Mouse (Mus musculus): Measurements from ENCODE around the gene Platr17. TPM values are rescaled to one million over a fixed set of nuclear protein-coding genes. Genes with fewer than 3 reads are reported as not detected.
A peak's percentile ranks its signal among the peaks of the same experiment; 100 is the strongest.

Platr17 gene
- total and polyA plus RNA-seq, 3 experiments, result not detected

GRCm38 (mm10) chr17:33908331-33909076 lies 3.6 kb downstream of the Platr17 start (continued):
- TF ChIP-seq USF1 (IDR thresholded peaks at IDR 0.05; ENCODE audit: low read depth, low read length) (no peak), SIN3A (IDR thresholded peaks at IDR 0.05; ENCODE audit: low read length) (peak; percentile 68), EP300 (IDR thresholded peaks at IDR 0.05; ENCODE audit: low read depth in 1 of 2, low read length in 2 of 2) (no peak), TAL1 (IDR thresholded peaks at IDR 0.05; ENCODE audit: low read length) (no peak), SMC3 (IDR thresholded peaks at IDR 0.05; ENCODE audit: low read depth, low read length) (no peak), POLR2AphosphoS5 (IDR thresholded peaks at IDR 0.05; ENCODE audit: borderline replicate concordance, low read depth, low read length) (no peak)

GRCm38 (mm10) chr17:33909077-33909868 lies 4.3 kb downstream of the Platr17 start, which contains the start of gene Daxx:
Daxx (plus strand) TSS chr17:33909414.
- H3K4me3 ChIP-seq (ENCODE audit: control insufficient read depth in 1 of 2, insufficient read depth in 1 of 2, low read depth in 2 of 2, low read length in 2 of 2), result peak within 1 kb of the TSS; percentile 76 to 90
- peaks cover 0 to 9% of the 10 kb centered on the region in 2 experiments; a peak in 3 of 4 replicates for H3K36me3 ChIP-seq (ENCODE audit: control insufficient read depth in 1 of 2, insufficient read depth in 2 of 2, low read length in 2 of 2)
- H3K27ac ChIP-seq (ENCODE audit: control insufficient read depth, low read depth, low read length), result peak within 1 kb of the TSS; percentile 75
- DNase-seq (ENCODE audit: low read depth, low spot score), result peak; percentile 99
- peaks cover 30% of the 10 kb centered on the region for H3K79me2 ChIP-seq (ENCODE audit: control insufficient read depth, insufficient read depth, low read length, poor library complexity)
- no peaks in the 10 kb centered on the region for H3K27me3 ChIP-seq (ENCODE audit: control insufficient read depth in 1 of 2, insufficient read depth in 2 of 2, low read length in 2 of 2)
- H3K9ac ChIP-seq (ENCODE audit: control insufficient read depth, low read depth, low read length, poor library complexity, severe bottlenecking), result peak within 1 kb of the TSS; percentile 91
- H3K9me3 ChIP-seq (replicated peaks; ENCODE audit: insufficient read depth, low read length), result no peaks in the 10 kb centered on the region
- peaks cover 0 to 10% of the 10 kb centered on the region in 2 experiments; a peak in 2 of 4 replicates for H3K4me1 ChIP-seq (ENCODE audit: control insufficient read depth in 1 of 2, insufficient read depth in 2 of 2, low read length in 2 of 2)
- peak in 1 of 2 experiments; percentile 85; a peak in 3 of 4 replicates for TF ChIP-seq POLR2A (IDR thresholded peaks at IDR 0.05; ENCODE audit: control insufficient read depth in 1 of 2, insufficient read depth in 1 of 2, low read depth in 1 of 2, low read length in 2 of 2, poor library complexity in 1 of 2)
- peak; percentile 75; the same call in 1 of the 2 replicates for TF ChIP-seq MAX (IDR thresholded peaks at IDR 0.05; ENCODE audit: low read length)
- TF ChIP-seq TAL1 (IDR thresholded peaks at IDR 0.05; ENCODE audit: low read length), result no peak
- no peak for TF ChIP-seq ZKSCAN1 (IDR thresholded peaks at IDR 0.05; ENCODE audit: low read depth, low read length)
- no peak for TF ChIP-seq MEF2A (IDR thresholded peaks at IDR 0.05; ENCODE audit: extremely low read depth, insufficient replicate concordance, low read depth, low read length, poor library complexity, severe bottlenecking)
- peak; percentile 85 for TF ChIP-seq MAZ (IDR thresholded peaks at IDR 0.05; ENCODE audit: low read depth, low read length)
- TF ChIP-seq CTCF (IDR thresholded peaks at IDR 0.05 in 2 of 3, conservative IDR thresholded peaks at IDR 0.05 in 1 of 3; ENCODE audit: control insufficient read depth in 1 of 3, insufficient read depth in 1 of 3, low read depth in 2 of 3, low read length in 3 of 3, poor library complexity in 1 of 3, severe bottlenecking in 1 of 3), result no peak
- peak; percentile 80 for TF ChIP-seq CHD2 (IDR thresholded peaks at IDR 0.05; ENCODE audit: low read length)
- TF ChIP-seq TCF12 (IDR thresholded peaks at IDR 0.05; ENCODE audit: low read depth, low read length), result peak; percentile 41; the same call in 1 of the 2 replicates
- no peak for TF ChIP-seq ZC3H11A (IDR thresholded peaks at IDR 0.05; ENCODE audit: low read depth, low read length)
- no peak for TF ChIP-seq POLR2AphosphoS5 (IDR thresholded peaks at IDR 0.05; ENCODE audit: borderline replicate concordance, low read depth, low read length)
- TF ChIP-seq MYC (IDR thresholded peaks at IDR 0.05; ENCODE audit: low read depth, low read length), result peak; percentile 68; the same call in 1 of the 2 replicates
- peak; percentile 64; the same call in 1 of the 2 replicates for TF ChIP-seq POLR2AphosphoS2 (IDR thresholded peaks at IDR 0.05; ENCODE audit: low read length)
- TF ChIP-seq NRF1 (IDR thresholded peaks at IDR 0.05; ENCODE audit: insufficient read depth, low read depth, low read length, poor library complexity, severe bottlenecking), result peak; percentile 57
- TF ChIP-seq CHD1 (IDR thresholded peaks at IDR 0.05; ENCODE audit: low read depth, low read length), result no peak
- no peak for TF ChIP-seq SMC3 (IDR thresholded peaks at IDR 0.05; ENCODE audit: low read depth, low read length)
- no peak for TF ChIP-seq JUND (IDR thresholded peaks at IDR 0.05; ENCODE audit: low read depth, low read length)
- TF ChIP-seq MXI1 (IDR thresholded peaks at IDR 0.05; ENCODE audit: low read depth, low read length), result peak; percentile 79
- no peak for TF ChIP-seq MAFK (IDR thresholded peaks at IDR 0.05; ENCODE audit: borderline replicate concordance, low read depth, low read length)
- peak; percentile 73 for TF ChIP-seq ETS1 (IDR thresholded peaks at IDR 0.05; ENCODE audit: low read depth, low read length)
- TF ChIP-seq ELF1 (IDR thresholded peaks at IDR 0.05; ENCODE audit: low read depth, low read length), result peak; percentile 98
- peak; percentile 82; the same call in 1 of the 2 replicates for TF ChIP-seq ZMIZ1 (IDR thresholded peaks at IDR 0.05; ENCODE audit: low read depth, low read length)
- peak; percentile 83 for TF ChIP-seq NELFE (IDR thresholded peaks at IDR 0.05; ENCODE audit: low read depth, low read length)
- TF ChIP-seq GABPA (IDR thresholded peaks at IDR 0.05; ENCODE audit: low read depth, low read length), result no peak
- no peak for TF ChIP-seq E2F4 (IDR thresholded peaks at IDR 0.05; ENCODE audit: borderline replicate concordance, low read depth, low read length)
- peak; percentile 96 for TF ChIP-seq HCFC1 (IDR thresholded peaks at IDR 0.05; ENCODE audit: low read depth, low read length)
- no peak for TF ChIP-seq ZNF384 (IDR thresholded peaks at IDR 0.05; ENCODE audit: low read depth, low read length)
- peak; percentile 82; the same call in 1 of the 2 replicates for TF ChIP-seq KAT2A (conservative IDR thresholded peaks at IDR 0.05; ENCODE audit: low read depth, low read length)
- no peak for TF ChIP-seq USF1 (IDR thresholded peaks at IDR 0.05; ENCODE audit: low read depth, low read length)
- peak in 1 of 2 experiments; percentile 36; a peak in 1 of 4 replicates for TF ChIP-seq EP300 (IDR thresholded peaks at IDR 0.05; ENCODE audit: low read depth in 1 of 2, low read length in 2 of 2)
